ENCODE assay signal across 8 mouse cellular contexts in the genomic region with DNA sequence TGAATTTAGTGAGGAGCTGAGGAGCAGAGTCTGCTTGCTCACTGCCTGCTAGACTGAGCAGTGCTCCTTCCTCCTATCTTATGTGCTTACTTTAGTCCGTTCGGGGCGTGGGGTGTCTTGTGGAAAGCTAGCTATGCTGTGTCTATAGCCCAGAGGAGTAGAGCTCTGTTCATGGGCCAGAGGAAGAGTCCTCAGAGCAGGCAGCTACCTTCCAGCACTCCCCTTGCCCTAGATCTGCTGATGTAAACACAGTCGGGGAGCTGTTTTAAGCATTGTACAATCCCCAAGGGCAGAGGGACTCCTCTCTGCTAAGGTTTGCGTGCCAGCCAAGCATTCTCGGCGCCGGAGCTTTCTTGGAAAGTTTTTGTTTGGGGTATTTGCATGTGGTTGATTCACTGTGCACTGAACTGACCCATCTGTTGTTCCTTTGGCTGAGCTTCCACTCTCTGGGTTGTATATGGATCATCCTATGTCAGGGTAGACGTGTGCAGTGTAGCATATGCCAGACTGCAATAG. TPM values are rescaled to one million over a fixed set of nuclear protein-coding genes. Genes with fewer than 3 reads are reported as not detected.
DNase-seq lines count a peak whose midpoint lies in the region; ATAC-seq lines count a peak whose summit lies in the region.

No protein-coding gene starts in this region.

- H3K9ac ChIP-seq in intestine, embryonic 15.5 days, result no peak overlapping the region
- peak overlapping the region; percentile 28; the same call in 1 of the 2 replicates for H3K9ac ChIP-seq in stomach, embryonic 16.5 days (ENCODE audit: low read length)

- H3K27me3 ChIP-seq in heart, embryonic 10.5 days (ENCODE audit: insufficient read depth, poor library complexity, severe bottlenecking), result no peaks in the 10 kb centered on the region
- H3K27me3 ChIP-seq in intestine, embryonic 15.5 days (replicated peaks), result no peaks in the 10 kb centered on the region
- H3K27me3 ChIP-seq in stomach, embryonic 16.5 days (ENCODE audit: control insufficient read depth, insufficient read depth, low read length), result no peaks in the 10 kb centered on the region

- WGBS in heart, embryonic 10.5 days, result 68% methylated on average over 9 of the region's 9 CpGs
- 38% methylated on average over 9 of the region's 9 CpGs for WGBS in intestine, embryonic 15.5 days
- 47% methylated on average over 9 of the region's 9 CpGs for WGBS in stomach, embryonic 16.5 days

- H3K27ac ChIP-seq in heart, embryonic 10.5 days, result no peak overlapping the region
- peak overlapping the region; percentile 72 for H3K27ac ChIP-seq in intestine, embryonic 15.5 days
- H3K27ac ChIP-seq in stomach, embryonic 16.5 days (ENCODE audit: low read length), result peak overlapping the region; percentile 79

- H3K4me3 ChIP-seq in heart, embryonic 10.5 days, result no peak overlapping the region
- H3K4me3 ChIP-seq in intestine, embryonic 15.5 days (replicated peaks), result no peak overlapping the region
- no peak overlapping the region for H3K4me3 ChIP-seq in stomach, embryonic 16.5 days (replicated peaks; ENCODE audit: low read length)

- H3K9me3 ChIP-seq in heart, embryonic 10.5 days, result no peaks in the 10 kb centered on the region
- no peaks in the 10 kb centered on the region for H3K9me3 ChIP-seq in intestine, embryonic 15.5 days
- no peaks in the 10 kb centered on the region for H3K9me3 ChIP-seq in stomach, embryonic 16.5 days (replicated peaks; ENCODE audit: control insufficient read depth, low read length)

- peak overlapping the region; percentile 38 for H3K4me2 ChIP-seq in intestine, embryonic 15.5 days (replicated peaks)
- H3K4me2 ChIP-seq in stomach, embryonic 16.5 days (ENCODE audit: low read depth, low read length), result peak overlapping the region; percentile 40

- no peaks in the 10 kb centered on the region for H3K36me3 ChIP-seq in heart, embryonic 10.5 days
- H3K36me3 ChIP-seq in intestine, embryonic 15.5 days, result no peaks in the 10 kb centered on the region
- no peaks in the 10 kb centered on the region for H3K36me3 ChIP-seq in stomach, embryonic 16.5 days (ENCODE audit: control insufficient read depth, insufficient read depth, low read length)

- DNase-seq in heart, adult 11 months, result peak; percentile 91
- no peak for DNase-seq in heart, embryonic 10.5 days (ENCODE audit: low spot score)
- peak; percentile 60 for DNase-seq in ovary, postnatal 36 days (ENCODE audit: low spot score)
- DNase-seq in ovary, postnatal 14 days (ENCODE audit: low spot score), result no peak
- no peak for DNase-seq in left cerebral cortex, adult 8-10 months (ENCODE audit: low spot score in 2 of 2)
- DNase-seq in urinary bladder, postnatal 4 days (ENCODE audit: low spot score in 2 of 2), result no peak

- ATAC-seq in intestine, embryonic 15.5 days, result peak; percentile 43
- peak; percentile 50 for ATAC-seq in stomach, embryonic 16.5 days (ENCODE audit: insufficient read depth, low FRiP score)

- H3K4me1 ChIP-seq in heart, embryonic 10.5 days, result 0 out of 2 replicates have a peak, but pooled peaks cover 9% of the 10 kb centered on the region
- H3K4me1 ChIP-seq in intestine, embryonic 15.5 days (replicated peaks), result 0 out of 2 replicates have a peak, but pooled peaks cover 3% of the 10 kb centered on the region
- peaks cover 20% of the 10 kb centered on the region for H3K4me1 ChIP-seq in stomach, embryonic 16.5 days (ENCODE audit: control insufficient read depth, insufficient read depth, low read length)

RNA-seq across cellular contexts. Expression of a gene that starts 32.6 kb away (rescaled TPM):
- polyA plus RNA-seq in heart, embryonic 10.5 days (2016; fragmentation: Nextera tagmentation; extraction: Ambion mirVana), result 9.0 and 10.9 TPM in 2 replicates
- polyA plus RNA-seq in intestine, embryonic 15.5 days (2015; fragmentation: Nextera tagmentation; extraction: Ambion mirVana), result 29.6 and 37.5 TPM in 2 replicates
- polyA plus RNA-seq in stomach, embryonic 16.5 days (2015; fragmentation: Nextera tagmentation; extraction: Ambion mirVana), result 18.1 and 18.3 TPM in 2 replicates
- 10 to 100 TPM in 1 of 4 experiments, 1 to 10 TPM in 3; 6.9 to 10.0 (median 8.6) TPM for total RNA-seq in left cerebral cortex, adult 8-10 months (2022)

Comparison
In these comparisons a context has a peak if more than half of its experiments do, and no peak if none do; other contexts are left out.
1. DNase-seq: peak in heart, adult 11 months (single experiment) and ovary, postnatal 36 days (single experiment); none in heart, embryonic 10.5 days (single experiment), ovary, postnatal 14 days (single experiment), left cerebral cortex, adult 8-10 months (0 of 2) and urinary bladder, postnatal 4 days (0 of 2).